Mouse (Mus musculus) heart, adult 2 months (tissue): Measurements from ENCODE around the gene Hist2h2aa2.

Source experiments
- CTCF ChIP-seq: fragments of 200-600 bp; IDR thresholded peaks from 2 replicates; pipeline ENCODE4 v1.8.1; 2022; ENCODE audit warnings: antibody characterized with exemption, mild to moderate bottlenecking, moderate library complexity
- EP300 ChIP-seq: fragments of 200-500 bp; IDR thresholded peaks from 2 replicates; pipeline ENCODE4 v1.6.1; 2011; ENCODE audit warnings: low read depth, low read length, control low read depth; ENCODE audit not compliant: insufficient read depth
- POLR2A ChIP-seq: fragments of 200-500 bp; IDR thresholded peaks from 2 replicates; pipeline ENCODE4 v1.6.1; 2011; ENCODE audit warnings: mild to moderate bottlenecking, low read depth, low read length, control low read depth; ENCODE audit not compliant: insufficient read depth

GRCm38 (mm10) chr3:96273591-96274465, 33.8 kb upstream of the Hist2h2aa2 start:
- TF ChIP-seq POLR2A (no peak), CTCF (no peak), EP300 (no peak)
